ENCODE assay signal across 9 mouse cellular contexts in genomic region chr9:22557467-22557866, GRCm38 (mm10).
A peak's percentile ranks its signal among the peaks of the same experiment; 100 is the strongest.
DNase-seq lines count a peak whose midpoint lies in the region; ATAC-seq and TF ChIP-seq lines count a peak whose summit lies in the region.
"Had no signal": no experiment of that assay in that cellular context is flagged by ENCODE, and none has a peak within 500 bp of the region (broad histone marks: within the 10 kb centered on the region; RNA-seq: fewer than 3 reads in every experiment).

No protein-coding gene starts in this region.

- no peaks in the 10 kb centered on the region for H3K36me3 ChIP-seq in G1E (replicated peaks)
- no peaks in the 10 kb centered on the region for H3K36me3 ChIP-seq in hindbrain, embryonic 11.5 days (ENCODE audit: control insufficient read depth, insufficient read depth, low read length)
- H3K36me3 ChIP-seq: limb, embryonic 15.5 days had no signal

- H3K4me1 ChIP-seq in G1E (ENCODE audit: insufficient read depth, low read depth, low read length), result no peaks in the 10 kb centered on the region
- no peaks in the 10 kb centered on the region for H3K4me1 ChIP-seq in bone marrow, adult 2 months (ENCODE audit: control insufficient read depth, insufficient read depth, low read length)
- H3K4me1 ChIP-seq in hindbrain, embryonic 11.5 days (replicated peaks; ENCODE audit: control insufficient read depth, insufficient read depth, low read length), result no peaks in the 10 kb centered on the region
- H3K4me1 ChIP-seq: limb, embryonic 15.5 days had no signal

- no peak for TF ChIP-seq POLR2A in bone marrow, adult 2 months (IDR thresholded peaks at IDR 0.05; ENCODE audit: borderline replicate concordance, control insufficient read depth, low read depth, low read length)

- no peak overlapping the region for H3K27ac ChIP-seq in bone marrow, adult 2 months (ENCODE audit: control insufficient read depth, insufficient read depth, low read depth, low read length, poor library complexity)
- H3K27ac ChIP-seq in hindbrain, embryonic 11.5 days (ENCODE audit: low read depth, low read length), result no peak overlapping the region
- H3K27ac ChIP-seq: limb, embryonic 15.5 days had no signal

- no peaks in the 10 kb centered on the region for H3K9me3 ChIP-seq in G1E (replicated peaks)
- no peaks in the 10 kb centered on the region for H3K9me3 ChIP-seq in hindbrain, embryonic 11.5 days (ENCODE audit: control insufficient read depth, low read length)
- H3K9me3 ChIP-seq: limb, embryonic 15.5 days had no signal

- WGBS in bone marrow, adult 2 months, result 67% methylated on average over 13 of the region's 13 CpGs
- WGBS in hindbrain, embryonic 11.5 days, result 51% methylated on average over 13 of the region's 13 CpGs

- H3K9ac ChIP-seq in hindbrain, embryonic 11.5 days (ENCODE audit: low read depth, low read length), result no peak overlapping the region
- H3K9ac ChIP-seq: limb, embryonic 15.5 days had no signal

- peak; percentile 68 for TF ChIP-seq CTCF in G1E (IDR thresholded peaks at IDR 0.05; ENCODE audit: low read depth, low read length)
- peak; percentile 84 for TF ChIP-seq CTCF in bone marrow, adult 2 months (IDR thresholded peaks at IDR 0.05; ENCODE audit: control insufficient read depth, insufficient read depth, low read length)

- H3K4me3 ChIP-seq in G1E (ENCODE audit: low read depth, low read length), result no peak overlapping the region
- H3K4me3 ChIP-seq in bone marrow, adult 2 months (replicated peaks; ENCODE audit: control insufficient read depth, low read depth, low read length), result no peak overlapping the region
- H3K4me3 ChIP-seq in hindbrain, embryonic 11.5 days (ENCODE audit: low read depth, low read length), result no peak overlapping the region
- H3K4me3 ChIP-seq: limb, embryonic 15.5 days had no signal

- no peak for ATAC-seq in G1E (ENCODE audit: extremely low read depth, insufficient number of reproducible peaks, low FRiP score, poor library complexity, severe bottlenecking)
- ATAC-seq in erythroid progenitor cell, adult 5-6 weeks (replicated peaks; ENCODE audit: low FRiP score, poor library complexity, severe bottlenecking), result 0 out of 2 replicates have a peak, but pooled peaks have one; percentile 30
- 0 out of 2 replicates have a peak, but pooled peaks have one; percentile 22 for ATAC-seq in hindbrain, embryonic 11.5 days (ENCODE audit: low FRiP score)
- ATAC-seq in megakaryocyte, adult 5-6 weeks (ENCODE audit: poor library complexity, severe bottlenecking), result 0 out of 2 replicates have a peak, but pooled peaks have one; percentile 38

- no peaks in the 10 kb centered on the region for H3K27me3 ChIP-seq in G1E (ENCODE audit: insufficient read depth, low read length)
- H3K27me3 ChIP-seq in hindbrain, embryonic 11.5 days (ENCODE audit: control insufficient read depth, insufficient read depth, low read length), result no peaks in the 10 kb centered on the region
- H3K27me3 ChIP-seq: limb, embryonic 15.5 days had no signal

- no peak for DNase-seq in G1E (ENCODE audit: low spot score)
- peak; percentile 71 for DNase-seq in hindbrain, embryonic 11.5 days (ENCODE audit: low spot score)
- peak; percentile 33 for DNase-seq in layer of hippocampus, adult 9-11 months
- DNase-seq in right cerebral cortex, postnatal 25 days, result peak; percentile 61
- DNase-seq in yolk sac, embryonic 10.5 days (ENCODE audit: low spot score), result peak; percentile 23

- H3K4me2 ChIP-seq in hindbrain, embryonic 11.5 days (replicated peaks; ENCODE audit: low read depth, low read length), result no peak overlapping the region
- H3K4me2 ChIP-seq: limb, embryonic 15.5 days had no signal
